Mouse (Mus musculus) CH12.LX (cell line): ENCODE measurements at regions not wholly inside any gene's neighbourhood (a gene's known extent, or its start where the extent isn't known, plus 50 kb on each side); places are given as distances from the start of the nearest gene placed in this dataset.

Experiments
- DNase-seq: peaks from one replicate; pipeline ENCODE4 v3.0.0-alpha.2; 2013; ENCODE audit errors: extremely low read depth
- H3K27ac ChIP-seq: 2 replicates; pipeline ENCODE4 v1.5.1; 2012; ENCODE audit warnings: low read depth, mild to moderate bottlenecking, control low read depth, moderate library complexity; ENCODE audit not compliant: insufficient read depth
- H3K27me3 ChIP-seq: replicated peaks from 2 replicates; pipeline ENCODE3; 2012; ENCODE audit warnings: inconsistent platforms
- H3K36me3 ChIP-seq, 2 experiments: replicated peaks in 1 of 2; 2 replicates each; pipeline versions ENCODE3 to v1.6.1; 2012; ENCODE audit warnings: inconsistent platforms in 1 of 2, low read length in 1 of 2, mild to moderate bottlenecking in 1 of 2, mixed read lengths in 1 of 2, moderate library complexity in 1 of 2; ENCODE audit not compliant: control insufficient read depth in 1 of 2, insufficient read depth in 1 of 2
- H3K4me1 ChIP-seq, 2 experiments: 2 replicates each; pipeline ENCODE4 v1.6.1; 2012; ENCODE audit warnings: inconsistent platforms in 1 of 2, moderate library complexity in 1 of 2; ENCODE audit not compliant: insufficient read depth in 2 of 2, control insufficient read depth in 1 of 2
- H3K4me2 ChIP-seq: 2 replicates; pipeline ENCODE4 v1.6.1; 2012; ENCODE audit warnings: low read depth, mild to moderate bottlenecking, control low read depth; ENCODE audit not compliant: poor library complexity, insufficient read depth, severe bottlenecking
- H3K4me3 ChIP-seq, 3 experiments: fragments of 150-350 bp in 1 of 3; sonication (generic) in 1 of 3; replicated peaks in 1 of 3; 2 replicates each; pipeline versions ENCODE3 to v1.5.1; 2011 to 2012; ENCODE audit warnings: low read depth in 2 of 3, low read length in 2 of 3, mild to moderate bottlenecking in 2 of 3, moderate library complexity in 2 of 3, control low read depth in 1 of 3, improper control_type of control experiment in 1 of 3, inconsistent platforms in 1 of 3, mixed read lengths in 1 of 3; ENCODE audit not compliant: poor library complexity in 1 of 3
- H3K79me2 ChIP-seq: replicated peaks from 2 replicates; pipeline ENCODE4 v1.6.1; 2012; ENCODE audit warnings: mild to moderate bottlenecking, moderate library complexity; ENCODE audit not compliant: control insufficient read depth, poor library complexity, insufficient read depth, severe bottlenecking; ENCODE audit errors: extremely low read depth
- H3K9ac ChIP-seq: 2 replicates; pipeline ENCODE4 v1.6.1; 2012; ENCODE audit warnings: low read depth, mild to moderate bottlenecking, control low read depth, moderate library complexity; ENCODE audit not compliant: insufficient read depth
- H3K9me3 ChIP-seq: replicated peaks from 2 replicates; pipeline ENCODE3; 2012; ENCODE audit warnings: low read length, inconsistent platforms, mixed read lengths
- BHLHE40 ChIP-seq: IDR thresholded peaks from 2 replicates; pipeline ENCODE4 v1.6.1; 2011; ENCODE audit warnings: mild to moderate bottlenecking, low read depth, low read length, improper control_type of control experiment
- ELF1 ChIP-seq: IDR thresholded peaks from 2 replicates; pipeline ENCODE4 v1.6.1; 2014; ENCODE audit warnings: low read depth, mild to moderate bottlenecking, inconsistent platforms, low read length, improper control_type of control experiment
- EP300 ChIP-seq: IDR thresholded peaks from 2 replicates; pipeline ENCODE4 v1.6.1; 2011; ENCODE audit warnings: low read length, improper control_type of control experiment
- HCFC1 ChIP-seq: IDR thresholded peaks from 2 replicates; pipeline ENCODE4 v1.6.1; 2012; ENCODE audit warnings: low read depth, mild to moderate bottlenecking, inconsistent platforms, low read length, improper control_type of control experiment
- IRF4 ChIP-seq: IDR thresholded peaks from 2 replicates; pipeline ENCODE4 v1.6.1; 2014; ENCODE audit warnings: low read depth, mild to moderate bottlenecking, inconsistent platforms, low read length, improper control_type of control experiment
- KAT2A ChIP-seq: IDR thresholded peaks from 2 replicates; pipeline ENCODE4 v1.6.1; 2012; ENCODE audit warnings: low read length, improper control_type of control experiment, inconsistent platforms; ENCODE audit not compliant: insufficient replicate concordance
- MAZ ChIP-seq: IDR thresholded peaks from 2 replicates; pipeline ENCODE4 v1.6.1; 2012; ENCODE audit warnings: low read depth, mild to moderate bottlenecking, inconsistent platforms, low read length, improper control_type of control experiment, moderate library complexity
- MEF2A ChIP-seq: IDR thresholded peaks from 2 replicates; pipeline ENCODE4 v1.6.1; 2014; ENCODE audit warnings: low read depth, mild to moderate bottlenecking, inconsistent platforms, low read length, improper control_type of control experiment, borderline replicate concordance
- NELFE ChIP-seq: IDR thresholded peaks from 2 replicates; pipeline ENCODE4 v1.6.1; 2011; ENCODE audit warnings: low read depth, low read length, improper control_type of control experiment
- NRF1 ChIP-seq: IDR thresholded peaks from 2 replicates; pipeline ENCODE4 v1.6.1; 2014; ENCODE audit warnings: low read depth, mild to moderate bottlenecking, inconsistent platforms, low read length, improper control_type of control experiment, moderate library complexity
- PAX5 ChIP-seq: IDR thresholded peaks from 2 replicates; pipeline ENCODE4 v1.6.1; 2012; ENCODE audit warnings: low read length, inconsistent platforms, mixed read lengths
- POLR2AphosphoS2 ChIP-seq: IDR thresholded peaks from 2 replicates; pipeline ENCODE4 v1.6.1; 2011; ENCODE audit warnings: low read depth, low read length, improper control_type of control experiment
- RAD21 ChIP-seq: IDR thresholded peaks from 2 replicates; pipeline ENCODE4 v1.6.1; 2011; ENCODE audit warnings: low read depth, mild to moderate bottlenecking, low read length, improper control_type of control experiment, moderate library complexity
- SIN3A ChIP-seq: IDR thresholded peaks from 2 replicates; pipeline ENCODE4 v1.6.1; 2012; ENCODE audit warnings: low read length, improper control_type of control experiment, inconsistent platforms
- SMC3 ChIP-seq: IDR thresholded peaks from 2 replicates; pipeline ENCODE4 v1.6.1; 2011; ENCODE audit warnings: low read depth, low read length, improper control_type of control experiment
- TCF12 ChIP-seq: IDR thresholded peaks from 2 replicates; pipeline ENCODE4 v1.6.1; 2014; ENCODE audit warnings: low read depth, mild to moderate bottlenecking, inconsistent platforms, low read length, improper control_type of control experiment
- USF2 ChIP-seq: conservative IDR thresholded peaks from 2 replicates; pipeline ENCODE4 v1.6.1; 2011; ENCODE audit warnings: low read depth, low read length, improper control_type of control experiment
- ZC3H11A ChIP-seq: IDR thresholded peaks from 2 replicates; pipeline ENCODE4 v1.6.1; 2012; ENCODE audit warnings: low read depth, mild to moderate bottlenecking, inconsistent platforms, low read length, improper control_type of control experiment
- dilution Hi-C: fragments of 300-500 bp; cut with MboI; formaldehyde crosslinking; loops from 2 replicates; pipeline ENCODE4 v1.14.3; 2020; ENCODE audit warnings: low sequenced_read_pairs; ENCODE audit not compliant: extremely low pct_unique_long_range_greater_than_20kb, extremely low pct_ligation_motif_present
- in situ Hi-C: fragments of 300-500 bp; cut with MboI; formaldehyde crosslinking; loops from 3 replicates; pipeline ENCODE4 v1.14.3; 2019; ENCODE audit warnings: low sequenced_read_pairs, low pct_ligation_motif_present, low pct_unique_long_range_greater_than_20kb, mixed read lengths

- Histone ChIP-seq H3K4me2 (no peak overlapping the region), H3K27ac (no peak overlapping the region), H3K36me3 (no peaks in the 10 kb centered on the region), H3K27me3 (no peaks in the 10 kb centered on the region), H3K9me3 (no peaks in the 10 kb centered on the region), H3K79me2 (no peaks in the 10 kb centered on the region), H3K4me3 (no peak overlapping the region), H3K4me1 (peaks cover 0 to 18% of the 10 kb centered on the region in 2 experiments; a peak in 2 of 4 replicates)
- in situ Hi-C loops, result no loop called here
- DNase-seq, result no peak
- no peak for TF ChIP-seq TCF12
- TF ChIP-seq SMC3, result no peak
- TF ChIP-seq POLR2AphosphoS2, result no peak
- no peak for TF ChIP-seq MEF2A
- no peak for TF ChIP-seq PAX5
- no peak for TF ChIP-seq NELFE
- no peak for TF ChIP-seq HCFC1
- no peak for TF ChIP-seq EP300
- no peak for TF ChIP-seq USF2
- no peak for TF ChIP-seq ZC3H11A
- TF ChIP-seq MAZ, result no peak
- no peak for TF ChIP-seq BHLHE40
- no peak for TF ChIP-seq RAD21
- TF ChIP-seq SIN3A, result no peak
- no peak for TF ChIP-seq ELF1
- no peak for TF ChIP-seq NRF1
- TF ChIP-seq KAT2A, result no peak
- TF ChIP-seq, all 38 proteins: peak for 0
- dilution Hi-C loops, result no loop called here
- H3K9ac ChIP-seq, result no peak overlapping the region
Observed at GRCm38 (mm10) chr14:76331497-76332335, 83.0 kb upstream of the Tsc22d1 start.

DNA sequence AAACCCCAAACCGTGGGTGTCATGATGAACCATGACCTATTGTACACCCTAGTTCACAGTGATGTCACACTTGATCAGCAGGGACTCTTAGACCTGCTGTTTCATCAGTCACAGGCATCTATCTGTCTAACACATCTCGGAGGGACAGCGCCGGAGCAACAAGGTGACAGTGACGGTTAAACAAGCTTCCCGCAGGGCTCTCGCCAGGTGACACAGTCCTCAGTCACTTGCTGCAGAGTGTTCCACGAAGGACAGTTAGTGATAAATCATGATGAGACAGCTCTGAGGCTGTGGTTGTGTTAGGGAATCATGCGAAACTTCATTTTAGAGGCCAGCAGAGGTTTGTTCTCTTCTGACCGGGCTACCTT is 82.4 kb upstream of the Tsc22d1 start:
- Histone ChIP-seq H3K4me3 (no peak overlapping the region), H3K27ac (no peak overlapping the region), H3K27me3 (no peaks in the 10 kb centered on the region), H3K36me3 (no peaks in the 10 kb centered on the region)
- DNase-seq, result no peak
- TF ChIP-seq IRF4, result no peak
- TF ChIP-seq, all 38 proteins: peak for 0
- Histone ChIP-seq H3K79me2 (no peaks in the 10 kb centered on the region), H3K4me1 (peaks cover 0 to 16% of the 10 kb centered on the region in 2 experiments; a peak in 2 of 4 replicates), H3K9ac (no peak overlapping the region), H3K9me3 (no peaks in the 10 kb centered on the region), H3K4me2 (no peak overlapping the region)
- dilution Hi-C loops (no loop called here), in situ Hi-C loops (no loop called here)
